Mouse (Mus musculus): ENCODE data around the gene Efhc1.

GRCm38 (mm10) chr1:21010282-21010800 is 58.9 kb downstream of the Efhc1 start:
- TF ChIP-seq FLI1 (IDR thresholded peaks at IDR 0.05; ENCODE audit: low read length) (no peak), GATA1 (IDR thresholded peaks at IDR 0.05; ENCODE audit: borderline replicate concordance, low read length) (no peak)
